Mouse (Mus musculus) midbrain, embryonic 13.5 days (tissue): ENCODE results near the gene Tesc. TPM values are rescaled to one million over a fixed set of nuclear protein-coding genes. Genes with fewer than 3 reads are reported as not detected.

Experiments used
- ATAC-seq: fragments of 200-750 bp; cut with Nextera tagmentation; 2 replicates; pipeline ENCODE4 v1.8.0; 2017; ENCODE audit warnings: mild to moderate bottlenecking, moderate TSS enrichment, moderate library complexity
- H3K27ac ChIP-seq: fragments of 300-500 bp; sonication (generic); 2 replicates; pipeline ENCODE4 v1.5.1; 2015; ENCODE audit warnings: inconsistent platforms, mild to moderate bottlenecking, moderate library complexity
- H3K27me3 ChIP-seq: fragments of 300-500 bp; sonication (generic); 2 replicates; pipeline ENCODE4 v1.6.1; 2015; ENCODE audit warnings: mild to moderate bottlenecking, inconsistent platforms
- H3K36me3 ChIP-seq: fragments of 300-500 bp; sonication (generic); 2 replicates; pipeline ENCODE4 v1.6.1; 2015; ENCODE audit warnings: mild to moderate bottlenecking, inconsistent platforms
- H3K4me1 ChIP-seq: fragments of 300-500 bp; sonication (generic); replicated peaks from 2 replicates; pipeline ENCODE4 v1.6.1; 2015; ENCODE audit warnings: inconsistent platforms
- H3K4me2 ChIP-seq: fragments of 300-500 bp; sonication (generic); replicated peaks from 2 replicates; pipeline ENCODE4 v1.6.1; 2015; ENCODE audit warnings: moderate library complexity, mild to moderate bottlenecking, inconsistent platforms
- H3K4me3 ChIP-seq: fragments of 300-500 bp; sonication (generic); replicated peaks from 2 replicates; pipeline ENCODE4 v1.5.1; 2015; ENCODE audit warnings: mild to moderate bottlenecking, inconsistent platforms
- H3K9ac ChIP-seq: fragments of 300-500 bp; sonication (generic); replicated peaks from 2 replicates; pipeline ENCODE4 v1.6.1; 2015; ENCODE audit warnings: mild to moderate bottlenecking, inconsistent platforms
- H3K9me3 ChIP-seq: fragments of 300-500 bp; sonication (generic); 2 replicates; pipeline ENCODE4 v1.6.1; 2016; ENCODE audit warnings: mild to moderate bottlenecking, inconsistent platforms
- WGBS: fragments of 180-500 bp; shearing (Covaris S2); methylation state at CpG from one replicate; pipeline ENCODE4 v1.1.7; 2015; 5-methylcytosine and 5-hydroxymethylcytosine counted together
- polyA plus RNA-seq: library from polyadenylated mRNA; unstranded; fragments of >200 nt; fragmentation: Nextera tagmentation; extraction: Ambion mirVana; gene quantifications from 2 replicates; pipeline ENCODE4 v1.2.1, GENCODE M21; 2015

The Tesc gene
- polyA plus RNA-seq, 1 experiment from 2014 or later: 2.9 TPM

DNA sequence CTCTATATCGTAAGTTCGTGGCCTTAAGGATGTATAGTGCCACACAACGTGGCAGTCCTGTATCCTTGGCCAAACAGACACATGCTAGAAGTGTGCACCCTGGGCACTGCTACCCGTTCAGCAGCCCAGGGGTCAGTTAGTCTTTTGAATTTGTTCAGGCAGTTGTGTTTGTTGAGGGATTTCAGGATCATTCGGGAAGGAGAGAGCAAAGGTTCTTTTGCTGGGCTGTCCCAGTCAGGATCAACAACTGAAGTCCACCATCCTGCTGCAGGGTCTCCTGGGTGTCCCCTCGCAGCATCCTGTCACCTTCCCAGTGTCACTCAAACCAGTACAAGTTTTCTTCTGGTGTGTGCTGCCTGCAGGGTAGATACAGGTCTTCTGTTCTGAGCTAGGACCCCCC is 31.0 kb upstream of the Tesc start:
- Histone ChIP-seq H3K4me3 (no peak overlapping the region), H3K9me3 (no peaks in the 10 kb centered on the region), H3K27me3 (no peaks in the 10 kb centered on the region), H3K4me1 (no peaks in the 10 kb centered on the region), H3K9ac (no peak overlapping the region), H3K27ac (no peak overlapping the region), H3K4me2 (no peak overlapping the region), H3K36me3 (peaks cover 99% of the 10 kb centered on the region)
- 82% methylated on average over 6 of the region's 6 CpGs for whole genome bisulfite sequencing
- no peak for ATAC-seq

DNA sequence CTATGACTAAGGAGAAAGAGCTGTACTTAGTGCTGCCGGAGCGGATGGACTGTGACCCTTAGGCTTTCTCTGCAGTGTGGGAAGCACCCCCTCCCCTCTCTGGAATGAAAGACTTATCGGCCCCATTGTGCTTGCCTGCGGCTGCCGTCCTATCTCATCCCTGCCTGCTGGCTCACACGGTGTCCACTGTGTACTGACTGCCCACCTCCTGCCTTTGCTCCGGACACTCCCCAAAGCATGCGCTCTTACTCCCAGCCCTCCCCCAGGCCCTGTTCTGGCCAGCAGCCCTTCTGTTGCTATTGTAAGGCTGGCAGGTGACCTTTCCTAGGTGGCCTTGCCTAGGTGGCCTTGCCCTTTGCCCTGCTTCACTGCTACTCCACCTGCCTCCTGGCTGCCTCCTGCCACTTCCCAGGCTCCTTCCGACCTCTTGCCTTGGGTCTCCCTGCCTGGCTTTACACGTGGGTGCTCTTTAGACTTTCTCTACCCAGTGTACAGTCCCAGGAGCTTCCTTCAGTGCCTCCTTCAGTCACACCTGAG is 30.0 kb upstream of the Tesc start:
- ATAC-seq: no peak
- no peak overlapping the region for H3K4me2 ChIP-seq
- no peaks in the 10 kb centered on the region for H3K4me1 ChIP-seq
- H3K27me3 ChIP-seq: no peaks in the 10 kb centered on the region
- H3K4me3 ChIP-seq: no peak overlapping the region
- no peaks in the 10 kb centered on the region for H3K9me3 ChIP-seq
- WGBS: 49% methylated on average over 10 of the region's 10 CpGs
- no peak overlapping the region for H3K27ac ChIP-seq
- H3K9ac ChIP-seq: no peak overlapping the region
- peaks cover 99% of the 10 kb centered on the region for H3K36me3 ChIP-seq

DNA sequence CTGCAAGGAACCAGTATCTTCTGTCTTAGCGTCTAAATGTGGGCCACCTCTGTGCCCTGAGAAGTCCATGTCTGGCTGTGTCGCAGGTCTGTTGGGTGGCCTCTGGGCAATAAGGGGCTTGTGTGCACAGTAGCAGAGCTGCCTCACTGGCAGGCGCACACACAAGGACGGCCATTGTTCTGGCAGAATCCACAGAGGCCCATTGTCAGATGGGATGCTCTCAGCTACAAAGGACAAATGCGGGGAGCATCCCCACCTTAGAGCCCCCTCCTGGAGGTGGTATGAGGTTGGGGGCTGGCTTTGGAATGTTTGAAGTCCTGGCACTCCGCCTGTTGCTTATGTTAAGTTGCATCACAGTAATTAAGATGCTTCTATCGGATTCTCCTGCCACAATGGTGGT is 28.5 kb upstream of the Tesc start:
- H3K27ac ChIP-seq: no peak overlapping the region
- no peak overlapping the region for H3K4me2 ChIP-seq
- 74% methylated on average over 7 of the region's 7 CpGs for WGBS
- H3K9ac ChIP-seq: no peak overlapping the region
- H3K9me3 ChIP-seq: no peaks in the 10 kb centered on the region
- ATAC-seq: no peak
- no peaks in the 10 kb centered on the region for H3K27me3 ChIP-seq
- no peak overlapping the region for H3K4me3 ChIP-seq
- peaks cover 99% of the 10 kb centered on the region for H3K36me3 ChIP-seq
- no peaks in the 10 kb centered on the region for H3K4me1 ChIP-seq

DNA sequence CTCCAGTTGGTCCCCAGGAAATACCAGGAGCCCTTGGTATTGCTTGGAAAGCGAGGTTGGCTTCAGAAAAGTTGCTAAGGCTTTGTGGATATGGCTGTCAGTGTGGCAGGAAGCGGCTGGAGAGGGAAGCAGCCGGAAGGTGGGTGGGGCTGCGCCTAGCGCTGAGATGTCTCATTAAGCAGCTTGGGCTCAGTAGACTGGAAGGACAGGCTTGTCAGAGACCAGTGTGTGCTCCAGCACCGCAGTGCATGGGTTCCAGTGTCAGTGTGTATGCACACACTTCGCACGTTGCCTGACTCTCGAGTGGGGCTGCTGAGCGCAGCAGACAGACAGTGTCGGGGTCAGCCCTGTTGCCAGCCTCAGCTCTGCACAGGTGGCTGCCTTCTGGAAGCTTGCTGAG is 28.0 kb upstream of the Tesc start:
- H3K4me3 ChIP-seq: no peak overlapping the region
- no peak overlapping the region for H3K9ac ChIP-seq
- H3K4me1 ChIP-seq: no peaks in the 10 kb centered on the region
- no peak overlapping the region for H3K4me2 ChIP-seq
- 85% methylated on average over 11 of the region's 11 CpGs for WGBS
- peaks cover 98% of the 10 kb centered on the region for H3K36me3 ChIP-seq
- H3K27ac ChIP-seq: no peak overlapping the region
- no peaks in the 10 kb centered on the region for H3K27me3 ChIP-seq
- H3K9me3 ChIP-seq: no peaks in the 10 kb centered on the region
- ATAC-seq: no peak

DNA sequence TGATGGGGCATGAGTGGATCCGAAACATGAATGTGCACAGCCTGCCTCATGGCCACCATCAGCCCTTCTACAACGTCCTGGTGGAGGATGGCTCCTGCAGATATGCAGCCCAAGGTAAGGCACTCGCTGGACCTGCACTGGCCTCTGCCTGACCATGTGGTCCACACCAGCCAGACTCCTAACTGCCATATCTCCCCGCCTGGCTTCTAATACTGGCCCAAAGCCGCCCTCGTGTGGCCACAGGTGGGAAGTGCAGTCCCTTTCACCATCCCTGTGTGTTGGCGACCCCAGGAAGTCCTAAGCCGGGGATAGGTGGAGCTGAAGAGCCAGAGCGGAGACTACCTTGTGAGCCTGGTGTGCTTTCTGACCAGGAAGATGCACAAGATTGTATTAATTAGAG is 25.5 kb upstream of the Tesc start:
- H3K4me1 ChIP-seq: no peaks in the 10 kb centered on the region
- H3K36me3 ChIP-seq: peaks cover 98% of the 10 kb centered on the region
- 34% methylated on average over 9 of the region's 9 CpGs for WGBS
- no peak overlapping the region for H3K9ac ChIP-seq
- peak; percentile 62 for ATAC-seq
- no peaks in the 10 kb centered on the region for H3K27me3 ChIP-seq
- H3K4me2 ChIP-seq: no peak overlapping the region
- H3K27ac ChIP-seq: no peak overlapping the region
- no peaks in the 10 kb centered on the region for H3K9me3 ChIP-seq
- H3K4me3 ChIP-seq: no peak overlapping the region

DNA sequence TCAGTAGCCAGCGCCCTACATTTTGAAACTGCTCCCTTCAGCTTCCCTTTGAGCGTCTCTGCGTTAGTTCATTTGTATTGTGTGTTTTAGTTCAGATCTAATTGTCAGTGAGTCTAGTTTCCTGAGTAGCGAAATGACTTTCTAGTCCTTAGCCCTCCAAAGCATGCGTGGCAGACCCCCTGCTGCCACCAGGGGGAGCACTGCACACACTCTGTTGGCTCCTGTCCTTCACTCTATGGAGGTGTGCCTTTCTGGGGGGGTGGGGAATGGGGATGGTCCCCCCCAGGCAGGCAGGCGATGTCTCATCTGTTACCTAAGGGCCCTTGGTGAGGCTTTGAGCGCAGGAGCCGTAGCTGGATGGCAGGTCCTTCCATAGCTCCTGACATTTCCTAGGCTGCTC is 22.9 kb upstream of the Tesc start:
- Histone ChIP-seq H3K4me2 (no peak overlapping the region), H3K9me3 (no peaks in the 10 kb centered on the region), H3K36me3 (peaks cover 98% of the 10 kb centered on the region), H3K27ac (no peak overlapping the region), H3K4me1 (no peaks in the 10 kb centered on the region), H3K4me3 (no peak overlapping the region), H3K27me3 (no peaks in the 10 kb centered on the region), H3K9ac (no peak overlapping the region)
- WGBS: 81% methylated on average over 8 of the region's 8 CpGs
- no peak for ATAC-seq

DNA sequence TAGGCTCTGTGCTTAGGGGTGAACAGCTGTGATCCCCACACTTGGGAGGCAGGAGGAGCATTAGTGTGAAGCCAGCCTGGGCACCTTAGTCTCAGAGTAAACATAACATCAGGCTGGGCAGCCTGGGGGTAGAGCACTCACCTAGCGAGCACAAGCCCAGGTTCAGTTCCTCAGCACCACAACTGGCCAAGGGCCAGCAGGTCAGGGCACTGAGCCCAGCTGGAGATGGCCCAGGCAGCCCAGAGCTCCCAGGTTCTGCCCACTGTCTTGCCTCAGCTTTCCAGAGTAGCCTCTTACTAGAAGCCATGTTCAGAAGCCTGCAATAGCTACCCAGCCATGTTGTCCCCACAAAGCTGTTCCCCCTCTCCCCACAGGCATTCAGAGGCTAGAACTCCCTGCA is 21.8 kb upstream of the Tesc start:
- Histone ChIP-seq H3K9ac (no peak overlapping the region), H3K9me3 (no peaks in the 10 kb centered on the region), H3K27me3 (no peaks in the 10 kb centered on the region), H3K36me3 (peaks cover 96% of the 10 kb centered on the region), H3K4me1 (peaks cover 6% of the 10 kb centered on the region; the same call in 1 of the 2 replicates), H3K27ac (no peak overlapping the region), H3K4me2 (no peak overlapping the region), H3K4me3 (no peak overlapping the region)
- ATAC-seq: no peak
- WGBS: 77% methylated on average over 1 of the region's 1 CpGs

DNA sequence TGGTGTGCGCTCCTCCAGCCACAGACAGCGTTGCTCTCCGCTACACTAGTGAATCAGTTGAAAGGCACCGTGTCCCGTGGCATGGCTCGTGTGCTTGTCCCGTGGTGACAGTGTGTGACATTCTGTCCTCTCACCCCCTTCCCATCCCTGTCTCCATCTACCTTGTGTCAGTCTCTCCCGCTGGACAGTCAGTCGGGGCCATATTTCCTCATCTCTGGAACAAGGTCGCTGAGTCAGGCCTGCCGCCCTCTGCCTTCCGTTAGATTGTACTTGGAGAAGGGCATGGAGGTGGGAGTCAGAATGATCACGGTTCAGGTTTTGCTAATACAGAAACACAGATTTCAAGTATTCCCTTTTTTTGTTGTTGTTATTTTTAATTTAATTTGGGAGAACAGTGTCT is 19.2 kb upstream of the Tesc start:
- no peak for ATAC-seq
- no peak overlapping the region for H3K4me2 ChIP-seq
- 95% methylated on average over 13 of the region's 13 CpGs for WGBS
- peaks cover 18% of the 10 kb centered on the region; the same call in 1 of the 2 replicates for H3K4me1 ChIP-seq
- no peak overlapping the region for H3K27ac ChIP-seq
- peaks cover 74% of the 10 kb centered on the region for H3K36me3 ChIP-seq
- H3K4me3 ChIP-seq: no peak overlapping the region
- no peaks in the 10 kb centered on the region for H3K27me3 ChIP-seq
- no peaks in the 10 kb centered on the region for H3K9me3 ChIP-seq
- H3K9ac ChIP-seq: no peak overlapping the region

DNA sequence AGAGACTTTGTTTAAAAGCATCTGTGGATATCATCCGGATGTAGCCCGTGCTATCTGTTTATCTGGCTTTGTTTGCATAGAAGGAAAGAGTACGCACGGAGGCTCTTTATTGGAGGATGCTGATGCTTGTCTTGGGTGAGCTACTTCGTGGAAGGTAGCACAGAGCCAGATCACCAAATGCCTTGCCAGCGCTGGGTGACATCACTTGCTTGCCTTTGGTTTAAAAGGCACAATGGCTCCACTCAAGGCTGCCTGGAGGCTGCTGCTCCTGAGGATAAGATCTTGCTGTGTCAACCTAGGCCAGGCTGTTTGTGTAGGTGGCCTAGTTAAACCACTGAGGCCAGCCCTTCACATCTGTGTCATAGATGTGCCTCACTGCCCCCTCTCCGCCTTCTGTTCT is 16.7 kb upstream of the Tesc start:
- Histone ChIP-seq H3K4me3 (no peak overlapping the region), H3K36me3 (peaks cover 50% of the 10 kb centered on the region), H3K27ac (peak overlapping the region; percentile 15; the same call in 1 of the 2 replicates), H3K9ac (0 out of 2 replicates have a peak overlapping the region, but pooled peaks have one; percentile 19), H3K4me2 (no peak overlapping the region), H3K9me3 (no peaks in the 10 kb centered on the region), H3K4me1 (peaks cover 33% of the 10 kb centered on the region), H3K27me3 (no peaks in the 10 kb centered on the region)
- no peak for ATAC-seq
- WGBS: 84% methylated on average over 7 of the region's 7 CpGs

DNA sequence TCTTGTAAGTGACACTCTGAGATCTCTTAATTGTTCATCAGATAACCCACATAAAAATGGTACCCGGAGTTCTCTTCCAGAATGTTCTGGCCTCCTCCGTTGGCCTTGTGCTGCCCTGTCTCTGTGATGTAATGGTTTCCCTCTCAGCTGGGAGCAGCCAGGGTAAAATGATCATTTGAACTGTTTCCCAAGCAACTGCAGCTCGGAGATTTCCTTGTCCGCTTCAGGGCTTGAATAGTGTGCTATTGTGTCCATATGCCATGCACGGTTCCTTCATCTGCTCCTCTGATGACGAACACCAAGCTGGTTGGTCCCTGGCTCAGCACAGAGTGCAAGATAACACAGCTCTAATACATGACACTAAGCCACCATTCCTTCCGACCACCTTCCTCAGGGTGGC is 15.7 kb upstream of the Tesc start:
- 68% methylated on average over 7 of the region's 7 CpGs for WGBS
- Histone ChIP-seq H3K4me3 (no peak overlapping the region), H3K36me3 (peaks cover 41% of the 10 kb centered on the region), H3K9me3 (no peaks in the 10 kb centered on the region), H3K9ac (no peak overlapping the region; the same call in 1 of the 2 replicates), H3K27me3 (no peaks in the 10 kb centered on the region), H3K4me1 (peaks cover 33% of the 10 kb centered on the region), H3K4me2 (no peak overlapping the region), H3K27ac (0 out of 2 replicates have a peak overlapping the region, but pooled peaks have one; percentile 25)
- no peak for ATAC-seq

DNA sequence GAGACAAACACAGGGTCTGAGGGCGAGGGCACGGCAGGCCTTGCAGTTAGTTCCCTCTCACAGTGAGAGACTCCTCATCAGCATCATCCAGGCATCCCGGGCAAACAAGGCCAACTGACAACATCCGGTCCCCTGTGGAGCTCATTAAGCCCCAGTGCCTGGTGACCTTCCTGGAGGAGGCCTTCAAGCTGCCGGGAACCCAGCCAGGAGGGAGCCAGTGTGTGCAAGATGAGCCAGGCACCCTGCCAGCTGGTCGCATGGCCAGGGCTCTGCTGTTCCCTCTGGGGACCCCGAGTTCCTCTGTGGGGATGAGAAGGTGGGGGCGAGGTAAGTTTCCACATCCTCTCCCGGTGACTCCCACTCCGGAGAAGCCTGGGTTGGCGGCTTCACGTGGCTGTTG is 12.5 kb upstream of the Tesc start:
- ATAC-seq: peak; percentile 51
- H3K27ac ChIP-seq: 0 out of 2 replicates have a peak overlapping the region, but pooled peaks have one; percentile 19
- no peak overlapping the region for H3K4me3 ChIP-seq
- H3K4me1 ChIP-seq: peaks cover 33% of the 10 kb centered on the region
- H3K9ac ChIP-seq: no peak overlapping the region
- WGBS: 22% methylated on average over 12 of the region's 12 CpGs
- peaks cover 11% of the 10 kb centered on the region for H3K36me3 ChIP-seq
- H3K4me2 ChIP-seq: no peak overlapping the region
- H3K27me3 ChIP-seq: no peaks in the 10 kb centered on the region
- no peaks in the 10 kb centered on the region for H3K9me3 ChIP-seq

DNA sequence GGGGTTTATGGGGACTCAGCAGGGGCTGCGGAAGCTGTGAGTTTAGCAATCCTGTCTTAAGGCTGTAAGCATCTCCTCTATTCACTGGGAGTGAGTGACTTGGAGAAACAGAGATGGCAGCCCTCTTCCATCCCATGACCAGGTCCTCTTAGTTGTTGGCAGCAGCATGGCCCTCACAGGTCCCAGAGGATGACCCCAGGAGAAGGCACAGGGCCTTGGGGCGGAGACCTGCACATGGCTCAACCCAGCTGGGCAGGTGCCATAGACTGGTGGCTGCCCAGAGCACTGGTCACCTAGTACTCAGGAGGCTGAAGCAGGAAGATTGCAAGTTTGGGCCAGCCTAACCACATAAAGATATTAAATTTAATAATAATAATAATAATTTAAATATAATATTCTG is 11.9 kb upstream of the Tesc start:
- WGBS: 90% methylated on average over 2 of the region's 2 CpGs

DNA sequence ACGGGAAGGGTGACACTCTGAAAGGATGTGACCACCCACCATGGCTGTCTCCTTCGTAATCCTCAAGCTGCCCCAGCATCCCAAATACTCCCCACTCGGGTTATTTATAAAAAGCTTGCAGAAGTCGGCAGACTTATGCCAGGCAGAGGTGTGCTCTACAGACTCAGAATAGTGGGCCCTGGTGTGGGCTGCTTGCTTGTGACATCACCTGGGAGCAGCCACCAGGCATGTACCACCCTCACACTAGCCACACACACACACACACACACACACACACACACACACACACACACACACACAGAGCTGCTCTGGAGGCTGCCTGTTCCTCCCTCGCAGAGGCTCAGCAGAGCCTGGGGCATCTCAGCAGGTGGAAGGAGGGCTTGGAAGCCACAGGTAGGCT is 10.0 kb upstream of the Tesc start:
- Histone ChIP-seq H3K36me3 (no peaks in the 10 kb centered on the region), H3K4me1 (peaks cover 15% of the 10 kb centered on the region), H3K4me2 (no peak overlapping the region), H3K9ac (no peak overlapping the region), H3K27ac (no peak overlapping the region), H3K9me3 (no peaks in the 10 kb centered on the region), H3K27me3 (no peaks in the 10 kb centered on the region), H3K4me3 (no peak overlapping the region)
- ATAC-seq: no peak
- WGBS: 58% methylated on average over 5 of the region's 5 CpGs

More for the DNA sequence above, 11.9 kb upstream of the Tesc start:
- Histone ChIP-seq H3K4me2 (no peak overlapping the region), H3K4me3 (no peak overlapping the region), H3K4me1 (peaks cover 27% of the 10 kb centered on the region), H3K9ac (no peak overlapping the region), H3K27ac (no peak overlapping the region), H3K27me3 (no peaks in the 10 kb centered on the region), H3K9me3 (no peaks in the 10 kb centered on the region), H3K36me3 (peaks cover 4% of the 10 kb centered on the region)
- no peak for ATAC-seq
